Mouse (Mus musculus) bone marrow, adult 2 months (tissue): ENCODE measurements around the gene Cluh.

Experiments used
- CTCF ChIP-seq: fragments of 200-500 bp; IDR thresholded peaks from 2 replicates; pipeline ENCODE4 v1.5.1; 2011; ENCODE audit warnings: low read length, control low read depth; ENCODE audit not compliant: control insufficient read depth, insufficient read depth
- POLR2A ChIP-seq: fragments of 200-500 bp; IDR thresholded peaks from 2 replicates; pipeline ENCODE4 v1.6.1; 2011; ENCODE audit warnings: low read depth, mild to moderate bottlenecking, control low read depth, low read length, borderline replicate concordance; ENCODE audit not compliant: control insufficient read depth

GRCm38 (mm10) chr11:74661641-74662040 lies 12.3 kb downstream of the Cluh start:
- no peak for TF ChIP-seq POLR2A
- no peak for TF ChIP-seq CTCF
